Mouse (Mus musculus): ENCODE measurements around the gene Ralgps1.
"Not testable (repeated sequence)": the region's sequence is repeated elsewhere in the genome, so short reads cannot be mapped to it uniquely, and the experiment has no call there.

Gene Ralgps1

DNA sequence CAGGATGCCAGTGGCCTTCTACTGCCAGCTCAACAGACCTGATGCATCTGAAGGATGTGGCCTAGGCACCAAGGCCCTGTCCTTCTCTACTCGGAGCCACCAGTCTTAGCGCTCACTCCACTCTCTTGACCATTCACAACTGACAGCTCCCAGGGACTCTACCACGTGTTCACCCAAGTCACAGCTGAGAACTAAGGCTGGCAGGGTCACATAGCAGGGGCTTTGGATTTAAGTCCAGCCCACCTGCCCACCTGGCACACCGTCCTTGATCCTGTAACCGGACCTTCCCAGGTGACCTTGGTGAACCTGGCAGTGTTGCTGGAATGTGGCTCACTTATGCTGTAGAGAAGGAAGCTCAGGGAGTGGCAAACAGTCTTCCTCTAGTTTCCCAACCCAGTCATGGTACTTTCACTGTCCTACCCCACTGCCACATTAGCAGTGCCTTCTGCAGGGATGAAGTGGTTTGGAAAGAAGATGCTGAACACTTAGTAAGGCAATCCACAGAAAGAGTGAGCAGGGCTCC lies 156.0 kb downstream of the Ralgps1 start:
- no peak for DNase-seq (ENCODE audit: low read depth, low spot score)

DNA sequence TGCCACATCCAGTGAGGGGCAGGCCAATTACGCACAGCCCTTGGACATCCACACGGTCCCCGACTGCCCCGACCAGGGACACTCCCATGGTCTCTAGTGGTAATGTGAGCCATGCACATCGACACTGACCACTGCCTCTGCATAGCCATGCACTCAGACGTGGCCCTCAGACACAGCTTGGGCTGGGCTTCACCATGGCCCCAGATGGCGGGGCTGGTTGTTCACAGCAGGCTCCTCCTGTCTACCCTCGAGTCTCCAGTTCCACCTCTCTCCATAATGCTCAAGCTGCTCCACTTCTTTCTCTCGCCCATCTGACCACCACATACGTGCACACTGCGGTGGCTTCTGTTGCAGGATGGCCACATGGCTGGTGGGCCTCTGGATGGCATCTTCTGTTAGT lies 160.0 kb downstream of the Ralgps1 start:
- DNase-seq (ENCODE audit: low read depth, low spot score) = not testable (repeated sequence)

DNA sequence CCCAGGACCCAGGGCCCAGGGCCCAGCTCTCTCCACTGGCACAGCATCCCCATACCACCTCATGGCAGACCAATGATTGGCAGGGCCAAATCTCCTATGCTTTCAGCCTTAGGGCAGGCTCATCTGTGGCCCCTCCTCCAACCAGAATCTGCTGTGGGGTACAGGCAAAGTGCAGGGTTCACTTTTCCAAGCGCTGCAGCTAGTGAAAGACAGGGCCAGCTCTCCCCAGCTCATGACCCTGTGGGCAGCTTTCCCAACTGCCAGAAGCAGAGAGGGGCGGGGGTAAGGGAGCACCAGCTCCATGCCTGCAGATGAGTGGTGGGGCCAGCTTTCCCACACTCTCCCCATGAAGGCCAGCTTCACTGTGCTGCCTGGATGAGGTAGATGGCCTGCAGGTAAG lies 160.4 kb downstream of the Ralgps1 start:
- DNase-seq (ENCODE audit: low read depth, low spot score) = no peak

DNA sequence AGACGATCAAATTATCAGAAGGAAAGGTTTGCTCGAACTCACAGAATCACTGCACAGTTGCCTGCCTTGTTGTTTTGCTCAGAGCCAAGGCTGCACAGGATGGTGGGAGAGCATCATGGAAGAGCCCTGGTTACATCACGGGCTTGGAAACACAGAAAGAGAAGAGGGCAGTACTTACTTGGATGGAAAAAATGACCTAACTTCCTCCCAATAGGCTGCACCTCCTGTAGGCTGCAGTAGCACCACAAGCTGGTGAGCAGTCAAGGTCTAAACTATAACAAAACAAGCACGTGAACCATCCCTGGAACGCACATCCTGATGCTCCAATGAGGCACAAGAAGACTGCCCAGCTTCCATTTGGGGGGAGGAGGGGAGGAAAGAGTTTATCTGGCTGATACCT lies 163.2 kb downstream of the Ralgps1 start:
- no peak for DNase-seq (ENCODE audit: low read depth, low spot score)

DNA sequence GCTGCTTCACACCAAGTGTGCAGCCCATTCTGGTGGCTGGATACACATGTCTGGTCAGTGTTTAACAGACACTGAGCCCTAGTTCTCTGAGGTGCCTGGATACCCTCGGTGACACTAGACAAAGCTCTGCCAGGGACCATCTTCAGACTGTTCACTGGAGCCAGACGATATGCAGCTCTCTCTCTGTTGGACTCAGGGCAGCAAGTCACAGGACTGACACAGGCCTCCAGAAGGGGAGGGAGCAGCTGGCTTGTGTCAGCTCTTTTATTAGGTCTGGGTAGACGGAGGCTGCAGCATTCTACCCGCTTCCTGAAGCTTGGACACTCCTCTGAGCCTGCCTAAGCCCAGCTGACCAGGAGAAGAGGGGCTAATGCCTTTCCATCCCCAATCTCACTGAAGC lies 164.2 kb downstream of the Ralgps1 start:
- no peak for DNase-seq (ENCODE audit: low read depth, low spot score)

DNA sequence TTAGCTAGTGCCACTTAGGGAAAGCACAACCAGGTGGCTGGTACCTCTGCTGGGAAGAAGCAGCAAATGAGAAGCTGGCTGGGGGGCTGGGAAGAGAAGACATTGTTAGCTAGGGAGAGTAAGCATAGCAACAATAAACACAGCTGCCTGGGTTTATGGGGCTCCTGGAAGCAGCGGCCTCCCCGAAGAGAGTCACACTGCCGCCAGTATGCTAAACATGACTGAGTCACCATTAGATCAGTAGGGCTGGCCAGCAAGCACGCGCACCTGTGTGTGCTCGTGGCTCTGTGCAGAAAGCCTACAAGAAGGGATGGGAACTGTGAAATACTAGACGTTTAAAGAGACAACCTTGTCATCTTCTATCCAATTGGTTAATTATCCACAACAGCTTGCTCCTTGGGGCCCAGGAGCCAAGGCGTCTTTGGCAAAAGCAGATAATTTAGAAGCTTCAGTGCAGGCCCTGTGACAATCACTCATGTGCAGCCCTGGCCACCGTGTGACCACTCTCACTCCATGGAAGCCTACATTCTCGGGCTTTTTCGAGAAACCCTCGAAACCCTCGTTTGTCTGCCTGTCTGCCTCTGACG lies 165.3 kb downstream of the Ralgps1 start:
- peak; percentile 50 for DNase-seq (ENCODE audit: low read depth, low spot score)

DNA sequence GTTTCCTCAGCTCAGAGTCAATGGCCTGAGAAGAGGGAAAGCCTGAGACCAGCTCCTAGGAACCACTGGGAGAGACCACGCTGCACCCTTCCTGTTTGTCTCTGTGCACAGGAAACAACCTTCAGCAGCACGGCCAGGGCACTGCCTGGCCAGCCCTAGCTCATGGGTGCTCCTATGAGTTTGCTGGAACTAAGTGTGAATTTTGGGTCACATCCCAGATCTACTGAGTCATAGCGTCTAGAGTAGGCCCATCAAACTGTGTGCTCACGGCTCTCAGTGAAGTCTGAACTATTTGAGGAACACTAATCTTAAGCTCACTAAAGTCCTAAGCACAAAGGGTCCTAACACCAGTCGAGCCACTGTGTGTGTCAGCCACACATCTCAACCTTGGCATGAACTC lies 166.3 kb downstream of the Ralgps1 start:
- DNase-seq (ENCODE audit: low read depth, low spot score) = peak; percentile 92

DNA sequence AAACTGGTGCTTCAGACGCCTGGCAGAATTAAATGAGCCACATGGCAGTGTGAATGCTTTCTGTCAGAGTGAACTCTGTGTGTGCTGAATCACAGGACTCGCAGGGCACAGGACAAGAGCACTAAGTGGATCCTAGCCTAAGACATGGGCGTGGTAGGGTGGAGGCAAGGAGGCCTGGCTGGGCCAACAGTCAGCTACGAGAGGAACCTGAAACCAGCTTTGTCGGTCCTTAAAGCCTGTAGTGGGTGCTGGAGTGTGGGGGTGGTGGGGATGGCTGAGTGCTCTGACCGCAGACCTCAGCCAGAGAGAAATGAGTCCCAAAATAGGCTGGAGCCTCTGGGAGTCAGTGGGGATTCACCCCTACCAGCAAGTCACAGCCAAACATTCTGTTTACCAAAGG lies 168.0 kb downstream of the Ralgps1 start:
- DNase-seq (ENCODE audit: low read depth, low spot score) = peak; percentile 50

DNA sequence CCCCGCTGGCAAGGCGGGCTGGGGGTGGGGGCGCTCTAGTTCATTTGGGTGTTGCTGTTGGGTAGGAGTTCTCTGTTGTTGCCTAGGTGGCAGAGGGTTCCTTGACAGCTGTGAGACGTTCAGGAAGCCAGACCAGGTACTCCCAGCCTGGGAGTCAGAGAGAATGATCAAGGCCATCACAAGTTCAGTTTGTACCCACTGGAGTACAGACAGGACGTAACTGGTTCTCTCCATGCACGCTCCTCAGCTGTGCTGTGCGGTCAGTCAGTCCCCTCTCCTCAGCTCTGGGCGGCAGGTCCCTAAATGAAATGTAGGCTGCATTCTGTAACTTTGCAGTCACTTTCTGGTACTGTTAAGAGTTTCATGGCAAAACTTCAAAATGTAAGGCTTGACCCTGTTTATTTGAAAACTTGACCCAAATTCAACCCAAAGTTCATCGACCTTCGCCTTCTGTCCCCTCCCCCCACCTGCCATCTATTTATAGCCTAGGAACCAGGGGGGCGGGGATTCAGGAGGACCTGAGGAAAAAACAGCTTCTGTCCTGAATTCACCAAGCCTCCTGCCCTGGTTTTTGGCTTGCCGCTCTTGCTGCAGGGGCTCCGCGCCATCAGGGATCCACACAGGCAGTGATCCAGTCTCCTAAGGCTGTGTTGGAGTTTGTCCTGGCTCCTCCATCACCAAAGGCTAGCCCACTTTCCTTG lies 170.8 kb downstream of the Ralgps1 start:
- DNase-seq (ENCODE audit: low read depth, low spot score) = no peak

DNA sequence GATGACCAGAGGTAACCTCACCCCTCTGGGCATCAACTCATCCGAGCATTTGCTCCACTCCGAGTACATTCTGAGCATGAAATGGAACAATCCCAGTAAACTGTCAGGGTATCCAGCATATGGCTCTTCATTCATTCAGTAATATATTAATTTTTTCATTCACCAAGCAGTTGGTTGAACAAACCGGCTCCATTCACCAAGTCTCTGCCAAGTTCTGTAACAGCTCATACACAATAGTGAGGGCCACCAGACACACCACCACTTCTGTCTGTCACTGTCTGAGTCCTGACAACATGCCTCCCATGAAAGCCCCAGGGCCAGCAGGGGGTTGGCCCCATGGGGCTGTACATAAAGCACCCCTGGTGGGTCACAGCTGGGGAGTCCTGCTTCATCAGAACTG lies 181.3 kb downstream of the Ralgps1 start:
- no peak for DNase-seq (ENCODE audit: low read depth, low spot score)

DNA sequence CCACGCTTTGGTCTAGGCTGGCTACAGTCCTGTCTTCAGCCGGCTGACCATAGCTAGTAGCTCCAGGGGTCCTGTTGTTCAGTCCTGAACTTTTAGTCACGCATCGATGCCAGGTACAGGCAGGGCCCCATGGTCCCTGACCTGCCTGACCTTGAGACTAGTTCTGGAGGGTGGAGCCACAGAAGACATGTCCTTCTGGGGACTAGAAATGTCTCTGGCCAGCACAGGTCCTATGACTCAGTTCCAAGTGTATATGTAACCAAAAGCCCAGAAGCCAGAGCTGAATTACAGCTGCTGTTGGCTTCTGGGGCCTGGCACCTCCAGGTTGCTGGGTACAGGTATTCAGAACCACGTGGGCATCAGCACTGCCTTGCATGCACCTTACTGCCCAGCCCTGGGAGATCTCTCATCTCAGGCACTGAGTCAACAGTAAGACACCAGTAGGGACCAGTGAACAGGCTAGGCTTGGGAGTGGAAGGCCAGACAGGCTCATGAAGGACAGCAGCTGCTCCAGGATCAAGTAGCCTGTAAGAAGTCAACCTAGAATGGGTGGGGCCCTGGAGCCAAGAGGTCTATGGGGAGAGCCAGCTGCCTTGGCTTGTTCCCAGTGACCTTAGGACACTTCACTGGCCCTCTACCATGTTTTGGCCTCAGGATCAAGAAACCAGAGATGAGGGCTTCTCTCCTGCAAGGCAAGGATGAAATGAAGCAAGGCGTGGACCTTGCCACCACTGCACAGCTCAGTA lies 182.2 kb downstream of the Ralgps1 start:
- no peak for DNase-seq (ENCODE audit: low read depth, low spot score)

DNA sequence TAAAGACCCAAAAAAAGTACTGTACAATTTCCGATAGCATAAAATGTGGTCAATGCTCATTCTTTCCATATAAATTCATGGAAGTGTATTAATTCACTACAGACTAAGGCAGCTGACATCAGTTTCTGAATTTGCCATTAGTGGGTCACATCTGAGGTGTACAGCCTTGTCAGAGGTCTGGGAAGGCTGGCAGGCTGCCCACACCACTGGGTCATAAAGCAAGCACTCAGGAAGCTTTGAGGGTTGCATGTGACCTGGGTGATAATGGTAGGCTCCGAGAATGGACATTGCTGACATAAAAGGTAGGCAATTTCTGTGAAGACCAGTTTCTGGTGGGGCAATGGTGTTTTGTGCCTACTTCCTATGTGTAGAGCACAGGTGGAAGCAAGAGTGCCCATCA lies 183.4 kb downstream of the Ralgps1 start:
- no peak for DNase-seq (ENCODE audit: low read depth, low spot score)

DNA sequence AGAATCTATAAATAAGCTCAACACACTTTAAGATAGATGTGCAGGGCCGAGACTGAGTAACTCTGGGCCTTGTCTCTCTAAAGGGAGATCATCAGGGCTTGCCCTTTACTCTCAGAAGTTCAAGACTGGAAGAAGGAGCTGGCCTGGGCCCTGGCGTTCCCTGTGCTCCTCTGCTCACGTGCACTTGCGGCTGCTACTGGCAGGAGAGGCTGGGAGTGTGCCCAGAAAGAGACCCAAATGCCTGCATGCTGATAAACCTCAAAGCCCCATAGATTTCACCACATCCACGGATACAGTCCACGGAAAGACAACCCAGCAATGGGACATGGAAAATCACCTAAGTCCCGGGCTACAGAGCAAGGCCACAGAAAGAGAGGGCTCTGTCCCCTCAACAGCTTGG lies 184.8 kb downstream of the Ralgps1 start:
- no peak for DNase-seq (ENCODE audit: low read depth, low spot score)

DNA sequence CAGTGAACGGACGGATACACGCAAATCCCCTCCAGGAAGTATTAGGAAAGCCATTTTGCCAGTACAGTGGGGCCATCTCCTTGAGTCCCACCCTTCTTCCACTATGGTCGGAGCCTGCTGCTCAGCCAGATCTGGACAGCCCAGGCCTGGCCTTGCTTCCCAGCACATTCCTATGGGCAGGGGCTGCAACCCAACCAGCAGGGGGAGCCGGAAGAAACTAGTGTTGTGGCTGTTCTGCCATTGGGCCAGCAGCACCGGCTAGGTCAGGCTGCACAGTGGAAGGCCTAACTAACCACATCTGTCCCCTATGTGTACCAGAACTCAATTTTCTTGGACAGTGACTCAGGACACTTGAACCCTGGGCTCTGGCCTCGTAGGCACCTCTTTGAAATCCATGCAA lies 186.0 kb downstream of the Ralgps1 start:
- peak; percentile 74 for DNase-seq (ENCODE audit: low read depth, low spot score)

DNA sequence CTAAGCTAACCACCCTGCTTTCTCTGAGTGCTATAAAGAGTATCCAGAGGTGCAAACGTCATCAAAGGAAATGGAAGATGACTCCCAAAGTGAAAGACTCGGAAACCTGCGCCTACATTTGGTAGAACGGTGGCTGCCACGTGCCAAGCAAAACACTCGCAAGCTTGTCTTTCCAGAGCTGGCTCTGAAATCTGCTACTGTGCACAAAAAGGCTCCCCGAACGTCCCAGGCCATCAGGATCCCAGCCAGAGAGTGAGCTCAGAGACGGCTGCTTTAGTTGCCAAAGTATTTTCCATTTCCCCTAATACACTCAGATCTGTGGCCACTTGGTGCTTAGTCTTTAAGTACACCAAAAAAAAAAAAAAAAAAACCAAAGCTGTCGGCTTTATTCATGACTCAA lies 186.6 kb downstream of the Ralgps1 start:
- no peak for DNase-seq (ENCODE audit: low read depth, low spot score)

DNA sequence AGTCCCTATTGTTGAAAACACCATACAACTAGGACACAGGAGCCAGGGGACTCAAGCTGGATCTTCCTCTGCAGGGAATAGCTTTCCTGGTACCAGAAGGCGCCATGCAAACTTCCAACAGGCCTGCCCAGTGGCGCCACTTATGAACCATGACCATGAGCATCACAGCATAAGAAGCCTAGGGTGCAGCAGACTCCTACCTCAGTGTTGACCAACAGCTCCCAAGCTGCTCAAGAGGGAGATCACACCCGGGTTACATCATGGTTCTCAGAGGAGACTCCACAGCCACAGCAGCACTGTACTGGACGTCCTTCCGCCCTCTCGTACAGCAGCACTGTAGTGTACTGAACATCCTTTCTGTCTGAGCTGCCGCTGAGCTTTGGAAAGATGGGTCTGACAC lies 188.0 kb downstream of the Ralgps1 start:
- no peak for DNase-seq (ENCODE audit: low read depth, low spot score)

DNA sequence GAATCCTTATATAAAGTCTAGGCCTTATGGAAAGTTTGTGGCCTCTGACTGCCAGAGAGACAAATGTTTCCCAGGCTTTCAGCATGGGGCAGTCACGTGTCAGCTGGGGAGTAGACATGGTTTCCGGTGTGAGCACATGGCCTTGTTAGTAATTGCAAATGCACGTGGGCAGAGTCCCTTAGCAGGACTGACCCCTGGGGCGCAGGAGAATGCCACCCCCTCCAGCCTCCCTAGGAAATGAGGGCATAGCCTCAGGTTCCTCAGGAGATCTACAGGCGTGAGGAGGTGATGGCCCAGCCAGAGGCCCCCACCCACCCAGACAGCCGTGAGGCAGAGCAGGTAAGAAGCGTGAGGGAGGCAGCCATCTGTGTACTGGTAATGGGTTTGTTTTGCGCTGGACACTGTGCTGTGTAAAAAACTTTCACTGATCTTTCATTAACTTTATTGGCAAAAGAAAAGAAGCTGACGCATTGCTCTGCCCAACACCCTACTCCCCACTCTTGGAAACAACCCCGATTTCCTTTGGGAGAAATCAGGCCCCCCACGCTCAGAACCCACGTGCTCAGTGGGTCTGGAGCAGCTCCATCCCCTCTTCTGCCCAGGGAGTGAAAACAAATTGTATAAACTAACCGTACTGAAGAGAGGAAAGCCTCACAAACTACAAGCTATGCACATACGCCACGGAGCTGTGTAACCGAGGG lies 191.2 kb downstream of the Ralgps1 start:
- DNase-seq (ENCODE audit: low read depth, low spot score) = no peak

DNA sequence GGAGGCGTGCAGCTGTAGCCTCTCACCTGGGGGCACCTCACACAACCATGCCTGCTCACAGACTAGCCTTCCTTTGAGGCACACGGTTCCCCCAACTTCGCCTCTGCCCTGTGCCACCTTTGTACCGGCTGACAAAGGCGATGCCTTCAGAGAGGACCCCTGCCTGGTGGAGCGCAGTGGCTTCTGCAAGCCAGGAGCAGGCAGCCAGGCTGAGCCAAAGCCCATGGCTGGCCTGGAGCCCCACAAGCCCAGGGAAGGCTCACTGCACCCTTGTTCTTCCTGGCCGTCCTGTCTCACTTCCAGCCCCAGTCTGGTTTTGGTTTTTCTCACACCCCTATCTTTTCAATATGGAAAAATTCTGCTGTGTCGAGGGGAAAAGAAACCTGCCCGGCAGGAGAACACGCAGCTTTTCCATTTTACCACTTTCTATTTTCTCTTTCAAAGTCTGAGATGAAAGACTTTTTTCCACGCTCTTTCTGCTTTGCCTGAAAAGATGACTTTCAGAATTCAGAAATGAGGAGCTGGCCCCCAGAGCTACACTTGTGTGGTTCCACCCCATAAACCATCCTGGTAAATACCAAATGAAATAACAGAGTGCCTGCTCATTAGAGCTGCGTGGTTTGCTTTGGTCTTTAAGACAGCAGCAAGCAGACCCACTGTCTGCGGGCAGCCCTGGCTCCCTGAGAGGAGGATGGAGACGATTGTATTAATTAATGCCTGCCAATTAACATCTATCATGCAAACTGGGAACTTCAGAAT lies 191.9 kb downstream of the Ralgps1 start:
- DNase-seq (ENCODE audit: low read depth, low spot score) = no peak

DNA sequence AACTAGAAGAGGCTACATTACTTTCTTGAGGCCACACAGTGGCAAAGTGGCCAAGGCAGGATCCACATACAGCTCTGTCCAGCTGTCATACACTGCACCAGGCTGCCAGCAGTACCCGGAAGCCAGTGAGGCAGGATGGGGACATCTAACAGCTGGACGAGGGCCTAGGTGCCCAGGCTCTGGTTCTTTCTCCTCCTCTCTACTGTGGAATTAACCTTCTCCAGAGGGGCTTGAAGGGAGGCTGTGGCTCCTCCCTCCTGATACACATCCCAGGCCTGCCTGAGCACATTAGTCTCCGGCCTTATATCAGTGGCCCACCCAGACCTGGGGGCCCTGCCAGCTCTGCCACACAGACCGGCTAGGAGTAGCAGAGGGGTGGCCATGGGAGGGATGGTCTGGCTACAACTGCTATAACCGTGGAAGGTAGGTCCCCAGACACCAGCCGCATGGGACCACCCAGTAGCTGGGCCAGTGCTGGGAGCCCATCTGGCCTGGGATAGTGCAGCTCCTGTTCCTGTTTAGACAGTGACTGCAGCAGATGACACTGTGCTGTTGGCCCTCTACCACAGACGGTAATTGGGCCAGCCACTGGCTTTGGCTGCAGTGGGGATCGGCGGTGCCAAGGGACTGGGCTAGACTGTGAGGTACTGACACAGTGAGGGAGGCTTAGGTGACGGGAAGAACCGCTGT lies 192.9 kb downstream of the Ralgps1 start:
- no peak for DNase-seq (ENCODE audit: low read depth, low spot score)

DNA sequence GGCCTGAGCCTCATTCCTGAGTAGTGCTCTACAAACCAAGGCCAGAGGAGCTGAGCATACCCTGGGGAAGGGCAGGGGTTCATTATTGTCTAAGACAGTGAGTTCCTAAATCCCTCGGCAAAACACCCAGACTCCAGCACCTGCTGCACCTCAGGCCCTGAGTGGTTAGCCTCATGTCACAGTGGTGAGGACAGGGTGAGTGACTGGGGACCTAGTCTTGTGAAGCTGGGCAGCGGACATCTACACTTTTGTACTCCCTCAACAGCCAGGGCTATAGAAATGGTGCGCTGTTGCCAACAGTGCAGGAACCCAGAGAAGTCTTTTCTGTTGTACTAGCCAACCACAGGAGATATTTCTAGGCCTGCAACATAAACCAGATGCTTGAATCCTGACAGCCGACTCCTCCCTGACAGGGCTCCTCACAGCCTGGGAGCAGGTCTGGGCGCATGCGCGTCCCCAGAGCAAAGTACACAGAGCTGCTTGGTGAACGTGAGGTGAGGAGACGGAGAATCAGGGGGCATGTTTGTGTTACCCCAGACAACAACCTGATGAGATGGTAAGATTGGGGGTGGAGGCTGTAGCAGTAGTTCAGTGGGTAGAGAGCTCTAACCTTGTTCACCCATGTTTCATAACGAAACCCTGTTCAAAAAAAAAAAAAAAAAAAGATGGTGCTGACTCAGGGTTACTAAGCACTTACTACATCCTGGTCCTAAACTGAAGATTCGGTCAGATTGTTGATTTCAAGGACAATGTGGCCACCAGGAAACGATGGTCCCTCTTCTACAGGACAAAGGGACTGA lies 193.6 kb downstream of the Ralgps1 start:
- peak; percentile 40 for DNase-seq (ENCODE audit: low read depth, low spot score)
